Mouse (Mus musculus) embryo, embryonic 11.5 days (tissue): ENCODE data around the gene Olfr844.

Source experiments
- DNase-seq: peaks from one replicate; pipeline ENCODE4 v3.0.0-alpha.2; 2012; ENCODE audit warnings: low read depth, low spot score

Olfr844 gene

DNA sequence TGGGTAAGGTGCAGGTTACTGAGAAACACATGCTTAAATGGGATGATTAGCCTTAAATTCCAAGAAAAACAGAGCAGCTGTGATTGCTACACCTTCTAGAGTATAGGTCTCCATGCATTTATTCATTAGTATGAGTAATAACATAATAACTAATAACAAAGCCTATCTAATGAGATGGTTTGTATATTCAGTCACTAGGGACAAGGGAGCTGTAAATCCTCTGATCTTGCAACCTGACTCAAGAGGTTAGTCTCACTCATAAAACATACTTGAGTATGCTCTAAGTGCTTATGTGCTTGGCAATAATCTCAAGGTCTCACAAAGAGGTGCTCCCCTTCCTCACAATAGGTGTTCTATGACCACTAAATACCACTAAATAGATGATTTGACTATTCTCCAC, at the start of gene Olfr844:
Olfr844 (plus strand) TSS at position 301 of the 400 bp plus-strand sequence.
- DNase-seq, result no peak

DNA sequence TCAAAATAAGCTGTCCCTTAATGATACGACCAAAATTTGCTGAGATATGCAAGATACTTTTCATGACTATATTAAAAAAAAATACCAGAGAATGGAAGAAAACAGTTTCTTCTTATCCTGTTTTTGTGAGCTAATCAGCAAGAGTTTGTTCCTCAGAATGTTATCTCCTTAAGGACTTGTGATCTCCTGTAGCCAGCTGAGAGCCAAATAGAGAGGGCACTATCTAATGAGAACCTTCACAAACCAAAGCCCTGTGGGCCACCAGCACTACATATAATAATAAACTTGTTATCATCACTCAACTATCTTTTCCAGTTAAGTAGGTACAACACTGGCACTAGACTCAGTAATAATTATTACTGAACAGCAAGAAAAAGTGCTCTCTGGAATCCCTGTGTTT, 20.0 kb downstream of the Olfr844 start, which contains the start of gene Olfr845:
Olfr845 (plus strand) TSS at position 301 of the 400 bp plus-strand sequence.
- DNase-seq, result no peak

- no peak for DNase-seq
These were observed 47.8 kb downstream of the Olfr844 start, which contains the start of gene Olfr846 for GRCm38 (mm10) chr9:19363905-19364304. TSS of gene Olfr846 (minus strand) at chr9:19364005.
